Mouse (Mus musculus) myocyte (in vitro differentiated cells): ENCODE results near the gene Ptprm. TPM values are rescaled to one million over a fixed set of nuclear protein-coding genes. Genes with fewer than 3 reads are reported as not detected.

ENCODE experiments used
- H3K27me3 ChIP-seq: one replicate; pipeline ENCODE4 v1.6.1; 2011; ENCODE audit not compliant: control insufficient read depth, insufficient read depth, insufficient read length
- H3K36me3 ChIP-seq: one replicate; pipeline ENCODE4 v1.6.1; 2011; ENCODE audit not compliant: control insufficient read depth, insufficient read depth
- H3K4me2 ChIP-seq: one replicate; pipeline ENCODE4 v1.6.1; 2011; ENCODE audit warnings: low read depth, control low read depth
- H3K4me3 ChIP-seq: one replicate; pipeline ENCODE4 v1.5.1; 2011; ENCODE audit warnings: mild to moderate bottlenecking, control low read depth, moderate library complexity
- H3K79me2 ChIP-seq: one replicate; pipeline ENCODE4 v1.6.1; 2011; ENCODE audit not compliant: control insufficient read depth, insufficient read depth
- H3ac ChIP-seq: one replicate; pipeline ENCODE4 v1.6.1; 2011; ENCODE audit not compliant: control insufficient read depth, insufficient read length
- CEBPB ChIP-seq: IDR thresholded peaks from 2 replicates; pipeline ENCODE4 v1.6.1; 2011; ENCODE audit warnings: mild to moderate bottlenecking, moderate library complexity; ENCODE audit not compliant: poor library complexity, insufficient read depth, severe bottlenecking
- E2F4 ChIP-seq: IDR thresholded peaks from one replicate; pipeline ENCODE4 v1.6.1; 2011; ENCODE audit warnings: mild to moderate bottlenecking, control low read depth, moderate library complexity; ENCODE audit not compliant: insufficient read depth
- MAX ChIP-seq: IDR thresholded peaks from one replicate; pipeline ENCODE4 v1.6.1; 2011; ENCODE audit warnings: low read depth, mild to moderate bottlenecking, control low read depth
- MYOD1 ChIP-seq, 3 experiments: IDR thresholded peaks; one replicate each; pipeline ENCODE4 v1.6.1; 2011; ENCODE audit warnings: control low read depth in 2 of 3, low read depth in 2 of 3, mild to moderate bottlenecking in 2 of 3, moderate library complexity in 1 of 3; ENCODE audit not compliant: insufficient read length in 2 of 3, control insufficient read depth in 1 of 3
- MYOG ChIP-seq, 3 experiments: IDR thresholded peaks; one replicate each; pipeline ENCODE4 v1.6.1; 2011; ENCODE audit warnings: control low read depth in 2 of 3, low read depth in 2 of 3, mild to moderate bottlenecking in 2 of 3; ENCODE audit not compliant: insufficient read length in 2 of 3, control insufficient read depth in 1 of 3, insufficient read depth in 1 of 3
- POLR2A ChIP-seq: IDR thresholded peaks from one replicate; pipeline ENCODE4 v1.6.1; 2011; ENCODE audit warnings: low read depth, mild to moderate bottlenecking, control low read depth, moderate library complexity; ENCODE audit not compliant: insufficient read length
- POLR2AphosphoS2 ChIP-seq: IDR thresholded peaks from one replicate; pipeline ENCODE4 v1.6.1; 2011; ENCODE audit warnings: low read depth, control low read depth; ENCODE audit not compliant: insufficient read length
- REST ChIP-seq: IDR thresholded peaks from one replicate; pipeline ENCODE4 v1.6.1; 2011; ENCODE audit warnings: mild to moderate bottlenecking, control low read depth, moderate library complexity; ENCODE audit not compliant: insufficient read depth, insufficient read length
- SRF ChIP-seq: IDR thresholded peaks from one replicate; pipeline ENCODE4 v1.6.1; 2011; ENCODE audit warnings: low read depth; ENCODE audit not compliant: control insufficient read depth, insufficient read length
- TCF12 ChIP-seq: IDR thresholded peaks from one replicate; pipeline ENCODE4 v1.6.1; 2011; ENCODE audit warnings: mild to moderate bottlenecking, control low read depth; ENCODE audit not compliant: poor library complexity, insufficient read depth, severe bottlenecking
- TCF3 ChIP-seq: IDR thresholded peaks from one replicate; pipeline ENCODE4 v1.6.1; 2011; ENCODE audit warnings: low read depth, control low read depth; ENCODE audit not compliant: insufficient read length
- USF1 ChIP-seq: IDR thresholded peaks from one replicate; pipeline ENCODE4 v1.6.1; 2011; ENCODE audit warnings: low read depth, mild to moderate bottlenecking, control low read depth, moderate library complexity
- polyA plus RNA-seq: library from polyadenylated mRNA; unstranded; fragments of >200 nt; fragmentation: generic; extraction: Trizol; gene quantifications from one replicate; pipeline ENCODE4 v1.2.1, GENCODE M21; 2012; ENCODE audit warnings: missing spikeins

Gene Ptprm
- polyA plus RNA-seq, 1 experiment, result 6.5 TPM

- H3K4me3 ChIP-seq, result no peak overlapping the region
- no peaks in the 10 kb centered on the region for H3K36me3 ChIP-seq
- no peak overlapping the region for H3K4me2 ChIP-seq
- TF ChIP-seq E2F4 (no peak), MYOD1 (IDR thresholded peaks at IDR 0.05; ENCODE audit: control insufficient read depth in 1 of 3, insufficient read length in 2 of 3, low read depth in 2 of 3) (no peak), CEBPB (no peak), TCF3 (no peak), TCF12 (no peak), POLR2AphosphoS2 (no peak), REST (no peak), POLR2A (no peak), SRF (no peak), MAX (no peak), USF1 (no peak), MYOG (IDR thresholded peaks at IDR 0.05; ENCODE audit: control insufficient read depth in 1 of 3, insufficient read depth in 1 of 3, insufficient read length in 2 of 3, low read depth in 2 of 3) (no peak)
- H3ac ChIP-seq, result no peak overlapping the region
- H3K79me2 ChIP-seq, result no peaks in the 10 kb centered on the region
- H3K27me3 ChIP-seq, result no peaks in the 10 kb centered on the region
These were observed 14.7 kb downstream of the Ptprm start for GRCm38 (mm10) chr17:67339569-67339968.

DNA sequence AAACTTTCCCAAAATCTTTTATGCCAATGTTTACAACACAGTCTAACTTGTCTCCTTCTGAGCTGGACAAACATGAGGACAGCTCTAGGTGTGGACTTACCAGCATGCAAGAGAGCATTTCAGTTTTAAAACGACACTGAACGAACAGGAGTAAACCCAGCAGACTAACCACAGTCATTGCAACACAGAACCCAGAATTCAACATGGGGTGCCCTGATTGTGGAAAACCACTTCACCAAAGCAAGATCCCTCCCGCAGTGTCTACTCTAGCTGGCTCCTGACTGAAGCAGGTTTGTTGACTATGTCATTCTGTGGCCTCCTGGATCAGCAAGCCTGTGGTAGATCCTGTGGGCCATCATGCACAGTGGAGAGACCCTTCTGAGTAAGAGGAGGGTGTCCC, 19.9 kb downstream of the Ptprm start:
- Histone ChIP-seq H3ac (no peak overlapping the region), H3K79me2 (no peaks in the 10 kb centered on the region), H3K36me3 (no peaks in the 10 kb centered on the region), H3K4me2 (no peak overlapping the region), H3K27me3 (no peaks in the 10 kb centered on the region), H3K4me3 (no peak overlapping the region)
- no peak for TF ChIP-seq MYOD1 (IDR thresholded peaks at IDR 0.05; ENCODE audit: control insufficient read depth in 1 of 3, insufficient read length in 2 of 3, low read depth in 2 of 3)
- no peak for TF ChIP-seq SRF
- no peak for TF ChIP-seq MYOG (IDR thresholded peaks at IDR 0.05; ENCODE audit: control insufficient read depth in 1 of 3, insufficient read depth in 1 of 3, insufficient read length in 2 of 3, low read depth in 2 of 3)
- no peak for TF ChIP-seq USF1
- no peak for TF ChIP-seq REST
- no peak for TF ChIP-seq TCF3
- no peak for TF ChIP-seq MAX
- no peak for TF ChIP-seq E2F4
- no peak for TF ChIP-seq TCF12
- TF ChIP-seq POLR2AphosphoS2, result no peak
- no peak for TF ChIP-seq CEBPB
- no peak for TF ChIP-seq POLR2A

GRCm38 (mm10) chr17:67329435-67329834, 24.8 kb downstream of the Ptprm start:
- no peaks in the 10 kb centered on the region for H3K27me3 ChIP-seq
- no peaks in the 10 kb centered on the region for H3K36me3 ChIP-seq
- no peak for TF ChIP-seq CEBPB
- no peak for TF ChIP-seq TCF3
- no peak for TF ChIP-seq MYOG (IDR thresholded peaks at IDR 0.05; ENCODE audit: control insufficient read depth in 1 of 3, insufficient read depth in 1 of 3, insufficient read length in 2 of 3, low read depth in 2 of 3)
- no peak for TF ChIP-seq E2F4
- no peak for TF ChIP-seq SRF
- TF ChIP-seq MYOD1 (IDR thresholded peaks at IDR 0.05; ENCODE audit: control insufficient read depth in 1 of 3, insufficient read length in 2 of 3, low read depth in 2 of 3), result no peak
- no peak for TF ChIP-seq POLR2A
- TF ChIP-seq POLR2AphosphoS2, result no peak
- no peak for TF ChIP-seq TCF12
- TF ChIP-seq MAX, result no peak
- no peak for TF ChIP-seq REST
- TF ChIP-seq USF1, result no peak
- H3K79me2 ChIP-seq, result no peaks in the 10 kb centered on the region
- H3K4me2 ChIP-seq, result no peak overlapping the region
- no peak overlapping the region for H3ac ChIP-seq
- H3K4me3 ChIP-seq, result no peak overlapping the region

DNA sequence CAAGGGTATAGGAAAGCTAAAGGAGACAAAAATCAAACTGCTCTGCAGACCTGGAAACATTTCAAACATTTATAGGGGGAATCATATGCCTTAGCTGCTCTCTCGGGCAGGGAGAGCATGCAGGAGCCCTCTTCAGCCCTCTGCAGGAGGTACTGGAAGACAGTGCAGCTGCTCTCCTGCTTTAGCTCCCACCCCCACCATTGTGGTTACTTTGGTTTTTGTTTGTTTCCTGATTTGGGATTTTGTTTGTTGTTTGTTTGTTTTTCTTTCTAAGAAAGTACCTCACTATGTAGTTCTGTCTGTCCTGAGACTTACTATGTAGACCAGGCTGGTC, 29.8 kb downstream of the Ptprm start:
- Histone ChIP-seq H3K79me2 (no peaks in the 10 kb centered on the region), H3ac (no peak overlapping the region), H3K4me2 (no peak overlapping the region), H3K36me3 (no peaks in the 10 kb centered on the region), H3K27me3 (no peaks in the 10 kb centered on the region), H3K4me3 (no peak overlapping the region)
- TF ChIP-seq TCF3, result no peak
- no peak for TF ChIP-seq REST
- TF ChIP-seq TCF12, result no peak
- no peak for TF ChIP-seq CEBPB
- TF ChIP-seq E2F4, result no peak
- TF ChIP-seq SRF, result no peak
- no peak for TF ChIP-seq POLR2A
- no peak for TF ChIP-seq USF1
- no peak for TF ChIP-seq POLR2AphosphoS2
- TF ChIP-seq MAX, result no peak
- TF ChIP-seq MYOG (IDR thresholded peaks at IDR 0.05; ENCODE audit: control insufficient read depth in 1 of 3, insufficient read depth in 1 of 3, insufficient read length in 2 of 3, low read depth in 2 of 3), result no peak
- no peak for TF ChIP-seq MYOD1 (IDR thresholded peaks at IDR 0.05; ENCODE audit: control insufficient read depth in 1 of 3, insufficient read length in 2 of 3, low read depth in 2 of 3)
